Mouse (Mus musculus): ENCODE data around the gene Pld6. TPM values are rescaled to one million over a fixed set of nuclear protein-coding genes. Genes with fewer than 3 reads are reported as not detected.
"Not testable (repeated sequence)": the region's sequence is repeated elsewhere in the genome, so short reads cannot be mapped to it uniquely, and the experiment has no call there.

Gene Pld6
- total RNA-seq, 4 experiments from 2014 or later = 0.60 to 1.2 (median 0.89) TPM

- peak; percentile 53 for DNase-seq (ENCODE audit: low spot score)
These were observed 40.8 kb downstream of the Pld6 start for GRCm38 (mm10) chr11:59746614-59747013.

GRCm38 (mm10) chr11:59745851-59746250 lies 41.6 kb downstream of the Pld6 start:
- DNase-seq (ENCODE audit: low spot score) = no peak

GRCm38 (mm10) chr11:59744374-59744773 lies 43.1 kb downstream of the Pld6 start:
- DNase-seq (ENCODE audit: low spot score) = no peak

- no peak for DNase-seq (ENCODE audit: low spot score)
These were observed 43.7 kb downstream of the Pld6 start for GRCm38 (mm10) chr11:59743712-59744111.

GRCm38 (mm10) chr11:59743307-59743706 lies 44.1 kb downstream of the Pld6 start:
- DNase-seq (ENCODE audit: low spot score) = no peak

- no peak for DNase-seq (ENCODE audit: low spot score)
These were observed 45.5 kb downstream of the Pld6 start for GRCm38 (mm10) chr11:59741915-59742314.

GRCm38 (mm10) chr11:59739996-59740395 lies 47.4 kb downstream of the Pld6 start:
- DNase-seq (ENCODE audit: low spot score) = no peak

GRCm38 (mm10) chr11:59737250-59737649 lies 50.2 kb downstream of the Pld6 start:
- no peak for DNase-seq (ENCODE audit: low spot score)

- not testable (repeated sequence) for DNase-seq (ENCODE audit: low spot score)
These were observed 51.5 kb downstream of the Pld6 start for GRCm38 (mm10) chr11:59735938-59736337.

GRCm38 (mm10) chr11:59734335-59734734 lies 53.1 kb downstream of the Pld6 start:
- no peak for DNase-seq (ENCODE audit: low spot score)

Other genes starting within 250 kb of the Pld6 start
- under 1 TPM; 0.25 to 0.92 (median 0.43) TPM for gene Nlrp3, start 246.1 kb downstream of the Pld6 start, total RNA-seq (2022)
- gene Olfr222, start 211.4 kb downstream of the Pld6 start, total RNA-seq (2022) = not detected
- not detected for gene Olfr223, start 194.4 kb downstream of the Pld6 start, total RNA-seq (2022)
- gene Mprip, start 126.3 kb downstream of the Pld6 start, total RNA-seq (2022) = 100 to 1,000 TPM; 121 to 152 (median 127) TPM
- gene Flcn, start 22.4 kb upstream of the Pld6 start, total RNA-seq (2022) = 10 to 100 TPM; 26.7 to 46.9 (median 42.1) TPM
- gene Nt5m, start 51.8 kb upstream of the Pld6 start, total RNA-seq (2022) = 10 to 100 TPM; 24.3 to 32.0 (median 26.8) TPM
- 10 to 100 TPM; 71.2 to 74.2 (median 72.7) TPM for gene Cops3, start 52.2 kb upstream of the Pld6 start, total RNA-seq (2022)
- gene Med9, start 160.6 kb upstream of the Pld6 start, total RNA-seq (2022) = 10 to 100 TPM; 24.0 to 33.6 (median 30.4) TPM
- 1 to 10 TPM; 3.8 to 8.3 (median 5.3) TPM for gene Rasd1, start 177.3 kb upstream of the Pld6 start, total RNA-seq (2022)